Mouse (Mus musculus): ENCODE data around the gene Crtam. TPM values are rescaled to one million over a fixed set of nuclear protein-coding genes. Genes with fewer than 3 reads are reported as not detected.

Crtam gene
- polyA plus RNA-seq, 1 experiment from 2014 or later = 0.39 TPM

GRCm38 (mm10) chr9:40983758-40984157, 20.7 kb downstream of the Crtam start:
- ATAC-seq (ENCODE audit: low FRiP score) = no peak
- no peak overlapping the region for H3K4me2 ChIP-seq (replicated peaks)
- H3K9me3 ChIP-seq (ENCODE audit: control insufficient read depth, low read length) = no peaks in the 10 kb centered on the region
- 90% methylated on average over 3 of the region's 3 CpGs for WGBS
- no peak overlapping the region for H3K9ac ChIP-seq
- no peak overlapping the region for H3K4me3 ChIP-seq (replicated peaks; ENCODE audit: low read length)
- no peak overlapping the region for H3K27ac ChIP-seq
- no peak for DNase-seq (ENCODE audit: low spot score)
- no peaks in the 10 kb centered on the region for H3K27me3 ChIP-seq (ENCODE audit: control insufficient read depth, insufficient read depth, low read length)
- no peaks in the 10 kb centered on the region for H3K36me3 ChIP-seq (replicated peaks; ENCODE audit: control insufficient read depth, insufficient read depth)
- no peaks in the 10 kb centered on the region; the same call in 1 of the 2 replicates for H3K4me1 ChIP-seq (replicated peaks; ENCODE audit: control insufficient read depth, insufficient read depth, low read length)

- Histone ChIP-seq H3K4me3 (replicated peaks; ENCODE audit: low read length) (no peak overlapping the region), H3K9me3 (ENCODE audit: control insufficient read depth, low read length) (no peaks in the 10 kb centered on the region), H3K36me3 (replicated peaks; ENCODE audit: control insufficient read depth, insufficient read depth) (no peaks in the 10 kb centered on the region), H3K27me3 (ENCODE audit: control insufficient read depth, insufficient read depth, low read length) (no peaks in the 10 kb centered on the region), H3K4me1 (replicated peaks; ENCODE audit: control insufficient read depth, insufficient read depth, low read length) (no peaks in the 10 kb centered on the region), H3K4me2 (replicated peaks) (no peak overlapping the region), H3K9ac (no peak overlapping the region), H3K27ac (no peak overlapping the region)
- ATAC-seq (ENCODE audit: low FRiP score) (no peak), DNase-seq (ENCODE audit: low spot score) (peak; percentile 66)
- WGBS = 41% methylated on average over 6 of the region's 6 CpGs
Measured at GRCm38 (mm10) chr9:40982480-40982879, 21.9 kb downstream of the Crtam start.

GRCm38 (mm10) chr9:40974042-40974801, 30.2 kb downstream of the Crtam start:
- Histone ChIP-seq H3K4me2 (replicated peaks) (no peak overlapping the region), H3K4me1 (replicated peaks; ENCODE audit: control insufficient read depth, insufficient read depth, low read length) (no peaks in the 10 kb centered on the region), H3K4me3 (replicated peaks; ENCODE audit: low read length) (no peak overlapping the region), H3K9me3 (ENCODE audit: control insufficient read depth, low read length) (no peaks in the 10 kb centered on the region), H3K27ac (no peak overlapping the region), H3K36me3 (replicated peaks; ENCODE audit: control insufficient read depth, insufficient read depth) (no peaks in the 10 kb centered on the region), H3K27me3 (ENCODE audit: control insufficient read depth, insufficient read depth, low read length) (no peaks in the 10 kb centered on the region), H3K9ac (no peak overlapping the region)
- no peak for ATAC-seq (ENCODE audit: low FRiP score)
- DNase-seq (ENCODE audit: low spot score) = no peak
- WGBS = 83% methylated on average over 11 of the region's 11 CpGs

GRCm38 (mm10) chr9:40964418-40964714, 40.1 kb downstream of the Crtam start:
- Histone ChIP-seq H3K4me1 (replicated peaks; ENCODE audit: control insufficient read depth, insufficient read depth, low read length) (peaks cover 14% of the 10 kb centered on the region; the same call in 1 of the 2 replicates), H3K9me3 (ENCODE audit: control insufficient read depth, low read length) (no peaks in the 10 kb centered on the region), H3K27ac (no peak overlapping the region), H3K4me2 (replicated peaks) (peak overlapping the region; percentile 91), H3K36me3 (replicated peaks; ENCODE audit: control insufficient read depth, insufficient read depth) (no peaks in the 10 kb centered on the region), H3K4me3 (replicated peaks; ENCODE audit: low read length) (peak overlapping the region; percentile 53), H3K27me3 (ENCODE audit: control insufficient read depth, insufficient read depth, low read length) (peaks cover 45% of the 10 kb centered on the region), H3K9ac (peak overlapping the region; percentile 73)
- 12% methylated on average over 7 of the region's 7 CpGs for WGBS
- ATAC-seq (ENCODE audit: low FRiP score) (peak; percentile 5; the same call in 1 of the 2 replicates), DNase-seq (ENCODE audit: low spot score) (no peak)

- Histone ChIP-seq H3K36me3 (replicated peaks; ENCODE audit: control insufficient read depth, insufficient read depth) (no peaks in the 10 kb centered on the region), H3K4me3 (replicated peaks; ENCODE audit: low read length) (peak within 1 kb of the TSS; percentile 53), H3K4me2 (replicated peaks) (peak within 1 kb of the TSS; percentile 91), H3K27me3 (ENCODE audit: control insufficient read depth, insufficient read depth, low read length) (peaks cover 45% of the 10 kb centered on the region), H3K9me3 (ENCODE audit: control insufficient read depth, low read length) (no peaks in the 10 kb centered on the region), H3K4me1 (replicated peaks; ENCODE audit: control insufficient read depth, insufficient read depth, low read length) (peaks cover 14% of the 10 kb centered on the region; the same call in 1 of the 2 replicates), H3K9ac (peak within 1 kb of the TSS; percentile 73), H3K27ac (0 out of 2 replicates have a peak within 1 kb of the TSS, but pooled peaks have one; percentile 3)
- under 1% methylated on average over 47 of the region's 51 CpGs for WGBS
- DNase-seq (ENCODE audit: low spot score) = peak; percentile 36
- peak; percentile 81 for ATAC-seq (ENCODE audit: low FRiP score)
Measured at GRCm38 (mm10) chr9:40963586-40964417, 40.6 kb downstream of the Crtam start, which contains the start of gene Jhy. Jhy (minus strand) TSS chr9:40964118.

GRCm38 (mm10) chr9:40961401-40961800, 43.0 kb downstream of the Crtam start:
- Histone ChIP-seq H3K4me3 (replicated peaks; ENCODE audit: low read length) (no peak overlapping the region), H3K9me3 (ENCODE audit: control insufficient read depth, low read length) (no peaks in the 10 kb centered on the region), H3K36me3 (replicated peaks; ENCODE audit: control insufficient read depth, insufficient read depth) (no peaks in the 10 kb centered on the region), H3K27me3 (ENCODE audit: control insufficient read depth, insufficient read depth, low read length) (peaks cover 41% of the 10 kb centered on the region), H3K4me1 (replicated peaks; ENCODE audit: control insufficient read depth, insufficient read depth, low read length) (peaks cover 14% of the 10 kb centered on the region; the same call in 1 of the 2 replicates), H3K4me2 (replicated peaks) (no peak overlapping the region), H3K27ac (peak overlapping the region; percentile 54; the same call in 1 of the 2 replicates), H3K9ac (no peak overlapping the region)
- DNase-seq (ENCODE audit: low spot score) = no peak
- no peak for ATAC-seq (ENCODE audit: low FRiP score)
- 62% methylated on average over 3 of the region's 3 CpGs for WGBS

GRCm38 (mm10) chr9:40949039-40949615, 55.3 kb downstream of the Crtam start:
- Histone ChIP-seq H3K4me1 (replicated peaks; ENCODE audit: control insufficient read depth, insufficient read depth, low read length) (peaks cover 10% of the 10 kb centered on the region; the same call in 1 of the 2 replicates), H3K27ac (0 out of 2 replicates have a peak overlapping the region, but pooled peaks have one; percentile 17), H3K36me3 (replicated peaks; ENCODE audit: control insufficient read depth, insufficient read depth) (no peaks in the 10 kb centered on the region), H3K9ac (0 out of 2 replicates have a peak overlapping the region, but pooled peaks have one; percentile 36), H3K9me3 (ENCODE audit: control insufficient read depth, low read length) (no peaks in the 10 kb centered on the region), H3K4me2 (replicated peaks) (peak overlapping the region; percentile 46), H3K4me3 (replicated peaks; ENCODE audit: low read length) (peak overlapping the region; percentile 14; the same call in 1 of the 2 replicates), H3K27me3 (ENCODE audit: control insufficient read depth, insufficient read depth, low read length) (no peaks in the 10 kb centered on the region; the same call in 1 of the 2 replicates)
- DNase-seq (ENCODE audit: low spot score) (peak; percentile 39), ATAC-seq (ENCODE audit: low FRiP score) (peak; percentile 24; the same call in 1 of the 2 replicates)
- WGBS = 13% methylated on average over 18 of the region's 18 CpGs

- ATAC-seq (ENCODE audit: low FRiP score) = no peak
- H3K9ac ChIP-seq = no peak overlapping the region
Measured at GRCm38 (mm10) chr9:40948473-40948872, 56.0 kb downstream of the Crtam start.

More at GRCm38 (mm10) chr9:40948473-40948872, 56.0 kb downstream of the Crtam start:
- H3K27ac ChIP-seq = 0 out of 2 replicates have a peak overlapping the region, but pooled peaks have one; percentile 17
- H3K4me2 ChIP-seq (replicated peaks) = peak overlapping the region; percentile 46; the same call in 1 of the 2 replicates
- no peaks in the 10 kb centered on the region; the same call in 1 of the 2 replicates for H3K27me3 ChIP-seq (ENCODE audit: control insufficient read depth, insufficient read depth, low read length)
- H3K4me1 ChIP-seq (replicated peaks; ENCODE audit: control insufficient read depth, insufficient read depth, low read length) = peaks cover 10% of the 10 kb centered on the region; the same call in 1 of the 2 replicates
- no peaks in the 10 kb centered on the region for H3K36me3 ChIP-seq (replicated peaks; ENCODE audit: control insufficient read depth, insufficient read depth)
- WGBS = 81% methylated on average over 6 of the region's 6 CpGs
- H3K4me3 ChIP-seq (replicated peaks; ENCODE audit: low read length) = no peak overlapping the region
- no peak for DNase-seq (ENCODE audit: low spot score)
- H3K9me3 ChIP-seq (ENCODE audit: control insufficient read depth, low read length) = no peaks in the 10 kb centered on the region
